Mouse (Mus musculus) CD4-positive, CD25-positive, alpha-beta regulatory T cell, adult 4 months (primary cell): ENCODE data around the gene Acsf3. TPM values are rescaled to one million over a fixed set of nuclear protein-coding genes. Genes with fewer than 3 reads are reported as not detected.

ENCODE experiments used
- ATAC-seq: one replicate; pipeline ENCODE4 v1.8.0; 2017
- polyA plus RNA-seq, 2 experiments: library from polyadenylated mRNA; unstranded; fragments of 100-300 nt; shearing (Covaris generic); gene quantifications; one replicate each; pipeline ENCODE4 v1.2.1; 2017

The Acsf3 gene
- polyA plus RNA-seq, 2 experiments from 2014 or later: 4.9 to 8.2 TPM

DNA sequence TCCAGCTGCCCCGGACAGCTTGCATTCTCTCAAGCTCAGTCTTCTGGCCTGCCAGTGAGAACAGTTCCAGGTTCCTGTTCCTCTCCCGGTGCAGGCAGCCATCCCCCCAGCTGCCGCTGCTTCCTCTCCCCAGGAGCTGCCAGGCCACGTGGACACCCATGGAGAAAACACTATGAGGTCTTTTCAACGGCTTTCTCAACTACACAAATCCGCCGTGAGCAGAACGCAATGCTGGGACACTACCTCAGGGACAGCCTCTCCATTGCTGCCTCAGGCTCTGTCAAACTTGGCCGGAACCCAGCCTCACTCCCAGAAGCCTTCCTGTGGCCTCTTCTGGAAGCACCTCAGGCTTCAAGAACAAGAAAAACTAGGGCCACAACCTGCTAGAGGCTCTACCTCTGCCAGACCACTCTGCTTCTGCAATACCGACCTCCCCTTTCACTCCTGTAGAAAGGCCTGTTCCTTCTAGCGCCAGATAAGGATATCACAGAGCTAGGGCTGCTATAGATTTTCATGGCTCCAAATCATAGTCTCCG lies 12.5 kb upstream of the Acsf3 start:
- ATAC-seq: no peak

DNA sequence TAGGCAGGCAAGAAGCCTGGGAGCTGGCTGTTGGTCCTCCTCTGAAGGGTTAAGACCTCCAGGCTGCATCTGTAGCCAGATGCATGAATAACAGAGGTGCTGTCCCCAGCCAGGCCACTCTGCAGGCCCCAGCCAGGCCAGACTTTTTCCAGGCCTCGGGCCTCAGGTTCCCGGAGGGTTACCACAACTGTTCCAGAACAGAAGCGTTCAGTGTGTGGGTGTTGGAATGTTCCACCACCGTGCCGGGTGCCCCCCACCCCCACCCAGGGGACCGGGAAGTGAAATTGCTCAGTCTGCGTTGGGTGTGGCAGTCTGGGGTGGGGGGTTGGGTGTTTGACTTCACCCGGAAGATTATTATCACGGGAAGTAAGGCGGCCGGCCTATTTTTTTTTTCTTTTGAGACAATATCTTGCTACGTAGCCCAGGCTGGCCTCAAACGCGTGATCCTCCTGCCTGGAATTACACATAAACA lies 12.0 kb upstream of the Acsf3 start:
- ATAC-seq: no peak

DNA sequence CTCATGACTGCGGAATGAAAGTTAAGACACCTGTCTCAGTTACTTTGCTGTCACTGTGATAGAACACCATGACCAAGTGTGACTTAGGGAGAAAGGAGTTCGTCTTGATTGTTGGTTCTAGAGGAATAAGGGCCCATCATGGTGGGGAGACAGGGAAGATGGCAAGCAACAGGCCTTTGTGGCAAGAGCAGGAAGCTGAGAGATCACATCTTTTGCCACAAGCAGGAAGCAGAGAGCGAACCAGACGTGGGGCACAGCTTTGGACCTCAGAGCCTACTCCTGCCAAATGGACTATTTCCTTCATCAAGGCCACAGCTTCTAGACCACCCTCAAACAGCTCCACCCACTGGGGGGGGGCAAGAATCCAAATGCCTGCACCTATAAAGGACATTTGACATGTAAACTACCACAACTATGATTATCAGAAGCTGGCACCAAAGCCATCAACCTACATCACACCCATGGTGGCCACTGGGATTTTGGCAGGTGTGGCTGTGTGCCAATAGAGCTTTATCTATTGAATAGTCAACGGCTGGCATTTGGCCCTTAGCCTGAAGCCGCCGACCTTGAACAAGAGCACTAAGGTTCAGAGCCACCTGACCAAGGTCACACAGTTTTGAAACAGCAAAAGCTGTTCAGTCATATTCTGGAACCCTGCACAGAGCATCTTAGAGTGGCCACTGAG lies 10.4 kb upstream of the Acsf3 start:
- no peak for ATAC-seq

GRCm38 (mm10) chr8:122766189-122766588 lies 9.1 kb upstream of the Acsf3 start:
- no peak for ATAC-seq

GRCm38 (mm10) chr8:122766647-122767200 lies 8.6 kb upstream of the Acsf3 start:
- ATAC-seq: no peak

- no peak for ATAC-seq
Measured at GRCm38 (mm10) chr8:122767229-122767628, 8.1 kb upstream of the Acsf3 start.

DNA sequence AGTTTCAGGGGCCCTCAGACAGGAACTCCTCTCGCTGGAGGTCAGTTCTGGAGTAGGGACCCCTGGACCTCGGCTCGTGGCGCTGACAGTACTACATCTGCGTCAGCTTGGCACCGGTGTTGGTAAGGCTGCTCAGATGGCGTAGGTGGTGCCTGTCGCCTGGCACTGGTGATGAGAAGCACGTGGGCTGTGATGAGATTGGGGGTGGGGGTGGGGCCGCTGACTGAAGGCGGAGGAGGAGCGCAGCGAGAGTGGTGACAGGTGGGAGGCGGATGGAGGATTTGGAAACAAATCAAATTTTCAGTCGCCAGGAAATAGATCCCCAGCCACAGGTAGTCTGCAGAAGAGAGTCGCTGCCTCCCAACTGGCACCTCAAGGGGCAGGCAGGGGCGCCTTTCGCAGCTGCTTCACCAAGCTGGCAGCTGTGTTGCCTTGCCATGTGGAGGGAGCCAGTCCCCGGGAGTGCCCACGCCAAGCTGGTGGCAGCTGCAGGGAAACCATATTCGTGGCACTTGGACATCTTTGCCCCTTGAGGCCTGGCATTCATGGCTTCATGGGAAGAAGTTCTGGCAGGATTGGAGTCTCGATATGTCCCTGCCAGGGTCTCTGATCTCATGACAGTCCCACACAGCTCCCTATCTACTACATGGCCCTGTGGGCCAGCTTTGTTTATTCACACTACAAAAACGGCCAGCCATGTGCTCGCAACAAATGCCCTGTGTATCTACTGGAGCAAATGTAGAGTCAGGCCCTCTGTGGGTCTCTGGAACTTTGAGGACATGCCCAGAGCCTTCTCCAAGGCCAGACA lies 5.8 kb upstream of the Acsf3 start:
- ATAC-seq: peak; percentile 75

DNA sequence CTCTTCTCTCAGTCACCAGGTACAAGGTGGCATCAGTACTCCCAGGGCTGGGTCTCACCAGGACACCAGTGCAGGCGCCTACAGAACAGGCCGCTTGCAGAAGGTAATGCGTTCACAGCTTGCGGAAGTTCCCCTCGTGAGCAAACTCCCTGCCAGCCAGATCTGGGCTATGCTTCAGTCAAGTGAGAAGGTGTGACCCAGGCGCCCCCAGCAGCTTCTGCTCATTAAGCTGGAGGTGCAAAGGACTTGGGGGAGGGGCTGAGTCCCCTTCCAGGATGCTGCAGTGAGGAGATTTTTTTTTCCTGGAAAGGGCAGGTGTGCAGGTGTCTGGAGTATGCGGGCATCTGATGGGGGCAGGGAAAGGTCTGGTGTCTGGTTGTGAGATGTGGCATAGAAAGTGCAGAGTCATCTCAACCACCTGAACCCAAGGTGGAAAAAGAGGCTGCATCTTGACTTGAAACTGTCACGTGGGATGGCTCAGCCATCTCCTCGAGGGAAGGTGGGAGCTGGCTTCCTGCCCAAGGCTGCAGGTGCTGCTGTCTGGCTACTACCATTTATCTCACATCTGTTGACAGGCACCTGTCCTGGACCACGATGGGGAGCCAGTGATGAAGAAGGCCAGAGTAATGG lies 2.7 kb upstream of the Acsf3 start:
- no peak for ATAC-seq

GRCm38 (mm10) chr8:122777701-122778100 lies 2.4 kb downstream of the Acsf3 start:
- no peak for ATAC-seq

DNA sequence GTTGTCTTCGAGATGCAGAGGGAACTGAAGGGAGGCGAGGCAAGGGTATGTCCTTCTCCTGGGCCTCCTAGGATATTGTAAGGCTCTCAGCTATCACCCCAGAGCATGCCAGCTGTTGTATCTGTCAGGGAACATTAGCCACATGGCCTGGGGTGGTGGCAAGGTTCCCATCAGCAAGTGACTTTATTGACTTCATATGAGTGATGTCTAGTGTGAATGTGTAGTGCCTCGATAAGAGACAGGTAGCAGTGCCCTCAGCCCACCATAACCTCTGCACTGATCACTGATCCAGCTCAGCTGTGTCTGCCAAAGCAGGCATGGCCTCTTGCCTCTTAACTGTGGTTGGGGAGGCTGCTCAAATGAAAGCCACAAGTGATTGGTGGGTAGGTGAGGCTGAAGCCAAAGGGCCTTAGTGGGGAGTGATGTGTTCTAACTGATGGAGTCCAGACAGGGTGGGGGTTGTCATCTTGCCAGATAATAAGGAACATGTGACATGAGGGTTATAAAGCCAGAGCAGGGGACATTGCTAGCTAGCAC lies 3.5 kb downstream of the Acsf3 start:
- no peak for ATAC-seq

DNA sequence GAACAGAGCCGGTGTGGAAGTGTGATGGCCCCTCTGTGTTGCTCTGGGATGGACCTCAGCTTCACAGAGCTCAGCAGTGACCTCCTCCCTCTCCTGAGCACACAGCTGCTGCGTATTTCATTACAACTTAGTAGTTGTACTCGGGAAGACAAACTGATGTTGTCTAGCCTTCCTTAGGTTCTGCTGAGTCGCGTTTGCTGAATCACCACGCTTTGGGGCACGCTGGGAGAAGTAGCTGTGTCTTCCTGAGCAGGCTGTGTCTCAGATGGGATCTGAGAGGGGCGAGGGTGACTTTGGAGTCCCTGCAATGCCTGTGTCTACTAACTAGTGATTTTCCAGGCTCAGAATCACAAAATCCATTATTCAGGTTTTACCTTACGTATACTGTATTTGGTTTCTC lies 4.0 kb downstream of the Acsf3 start:
- ATAC-seq: no peak

DNA sequence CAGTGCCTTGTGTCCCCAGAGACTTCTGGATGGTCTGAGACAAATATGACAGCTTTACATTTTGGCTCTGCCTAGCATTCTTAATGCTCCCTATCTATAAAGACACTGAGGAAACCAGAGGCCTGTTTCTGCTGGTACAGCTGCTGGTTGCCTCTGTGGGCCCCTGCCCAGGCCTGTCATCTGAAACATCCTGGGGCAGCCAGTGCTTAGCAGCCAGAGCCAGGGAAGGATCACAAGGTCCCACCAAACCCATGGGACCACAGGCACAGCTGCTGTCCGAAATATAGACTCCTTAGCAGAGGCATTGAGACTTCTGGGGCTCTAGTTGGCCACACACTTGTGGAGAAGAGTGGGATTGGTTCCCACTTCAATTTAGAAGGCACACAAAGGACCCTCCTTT lies 9.5 kb downstream of the Acsf3 start:
- ATAC-seq: no peak

DNA sequence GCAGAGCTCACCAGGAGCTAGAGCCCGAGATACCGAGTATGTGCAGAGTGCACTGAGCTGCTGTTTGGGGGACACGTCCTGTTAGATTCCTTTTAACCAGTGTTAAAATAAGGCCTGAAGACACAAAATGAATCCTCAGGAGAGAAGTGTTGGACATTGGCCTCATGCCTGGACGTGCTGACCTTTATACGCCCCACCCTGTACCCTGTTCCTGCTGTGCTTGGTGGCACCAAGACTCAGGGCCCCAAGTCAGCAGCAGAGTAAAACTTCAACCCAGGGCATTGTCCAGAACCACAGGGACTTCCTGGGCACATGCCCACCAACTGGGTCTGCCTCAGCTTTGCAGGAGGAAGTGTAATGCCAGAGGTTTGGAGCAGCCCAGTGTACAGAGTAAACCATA lies 14.5 kb downstream of the Acsf3 start:
- ATAC-seq: no peak

GRCm38 (mm10) chr8:122793375-122794174 lies 18.3 kb downstream of the Acsf3 start:
- ATAC-seq: no peak

- no peak for ATAC-seq
Measured at GRCm38 (mm10) chr8:122794175-122794454, 18.8 kb downstream of the Acsf3 start.

DNA sequence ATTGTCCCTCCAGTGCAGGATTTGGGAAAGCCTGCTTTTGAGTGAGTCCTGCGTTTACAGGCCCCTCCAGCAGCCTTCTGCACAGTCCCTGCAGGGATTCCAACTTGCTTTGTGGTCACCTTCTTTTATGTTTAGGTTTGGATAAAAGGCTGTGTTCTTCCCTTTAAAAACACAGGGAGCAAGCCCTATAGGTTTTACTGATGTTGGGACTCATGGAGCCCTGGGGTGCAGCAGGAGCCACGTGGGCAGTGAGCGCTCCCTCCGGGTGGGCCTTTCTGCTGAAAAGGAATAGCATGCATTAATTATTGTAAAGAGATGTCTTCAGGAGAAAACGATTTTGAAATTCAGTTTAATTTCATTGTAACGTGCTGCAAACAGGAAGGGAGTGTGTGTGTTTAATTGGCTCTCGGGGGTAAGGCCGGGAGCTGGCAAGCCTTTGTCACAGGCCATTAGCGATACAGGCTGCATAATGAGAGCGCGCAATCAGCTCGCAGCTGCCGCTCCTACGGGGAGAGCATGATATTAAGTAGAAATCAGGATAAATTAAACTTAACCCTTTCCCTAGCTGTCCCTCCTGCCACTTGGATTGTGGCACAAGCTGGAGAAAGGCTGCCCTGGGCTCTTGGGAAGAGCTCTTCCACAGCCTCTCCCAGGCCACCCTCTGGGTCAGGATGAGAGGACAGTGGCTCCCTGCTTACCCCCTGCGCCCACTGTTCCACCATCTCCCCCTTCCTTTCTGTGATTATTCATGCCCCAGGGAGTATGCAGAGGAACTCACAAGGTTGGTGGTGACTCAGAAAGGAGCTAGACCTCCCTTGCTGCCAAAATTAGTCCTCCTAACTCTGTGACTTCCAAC lies 28.8 kb downstream of the Acsf3 start:
- no peak for ATAC-seq

DNA sequence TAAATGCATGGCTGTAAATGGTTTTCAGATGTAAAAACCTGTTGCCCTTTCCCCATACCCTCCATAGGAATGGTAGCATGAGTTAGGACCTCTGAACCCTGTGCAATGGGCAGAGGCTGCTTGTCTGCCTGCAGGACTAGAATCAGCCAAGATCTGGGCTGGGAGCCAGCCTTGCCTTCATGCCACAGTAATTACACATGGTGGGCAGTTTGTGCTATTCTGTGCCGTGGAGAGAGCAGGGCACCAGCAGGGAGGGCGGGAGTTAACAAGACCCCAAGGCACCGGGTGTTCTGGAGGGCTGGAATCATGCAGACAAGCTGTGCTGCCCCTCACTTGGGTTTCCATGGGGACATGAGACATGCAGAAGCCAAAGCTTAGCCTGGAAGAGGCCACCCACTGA lies 30.1 kb downstream of the Acsf3 start:
- ATAC-seq: no peak

- no peak for ATAC-seq
Measured at GRCm38 (mm10) chr8:122806956-122807538, 31.8 kb downstream of the Acsf3 start.

DNA sequence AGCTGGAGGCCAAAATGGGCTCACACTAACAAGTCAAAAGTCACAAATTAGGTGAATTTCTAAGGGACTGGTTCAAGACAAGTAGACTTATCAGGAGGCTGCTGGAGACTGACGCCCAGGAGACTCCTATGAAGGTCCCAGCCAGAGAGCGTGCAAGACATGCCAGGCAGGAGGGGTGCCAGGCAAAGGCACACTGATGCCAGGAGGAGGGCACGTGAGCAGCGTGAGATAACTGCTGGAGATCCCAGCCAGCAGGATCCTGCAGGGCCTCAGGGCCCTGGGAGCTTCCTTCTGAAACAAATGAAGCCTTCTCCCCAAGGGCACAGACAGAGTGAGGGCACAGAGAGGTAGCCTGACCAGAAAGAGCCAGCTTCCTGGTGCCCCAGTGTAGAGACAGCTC lies 32.6 kb downstream of the Acsf3 start:
- no peak for ATAC-seq

DNA sequence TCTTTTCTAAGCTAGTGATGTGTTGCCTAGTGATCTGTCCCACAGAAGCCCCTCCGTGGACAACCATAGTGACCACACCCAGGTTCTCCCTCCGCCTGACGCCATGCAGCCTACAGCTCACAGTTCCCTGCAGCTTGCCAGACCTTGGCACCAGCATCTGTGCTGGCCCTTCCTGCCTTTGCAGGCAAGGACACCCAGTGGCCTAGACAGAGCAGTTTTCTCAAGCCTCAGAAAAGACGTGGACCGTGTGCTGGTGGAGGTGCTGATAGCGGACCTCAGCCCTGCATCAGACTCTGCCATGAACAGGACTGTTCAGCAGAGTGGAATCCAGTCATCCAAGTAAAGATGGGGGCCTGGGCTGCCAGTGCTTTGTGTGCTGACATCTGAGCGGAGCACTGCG lies 35.1 kb downstream of the Acsf3 start:
- ATAC-seq: no peak
